Mouse (Mus musculus) R1 (cell line): Measurements from ENCODE around the gene Fut2.
A peak's percentile ranks its signal among the peaks of the same experiment; 100 is the strongest.

ENCODE experiments used
- DNase-seq: peaks from one replicate; pipeline ENCODE4 v3.0.0-alpha.2; 2018; ENCODE audit warnings: low read depth, low spot score

Gene Fut2

DNA sequence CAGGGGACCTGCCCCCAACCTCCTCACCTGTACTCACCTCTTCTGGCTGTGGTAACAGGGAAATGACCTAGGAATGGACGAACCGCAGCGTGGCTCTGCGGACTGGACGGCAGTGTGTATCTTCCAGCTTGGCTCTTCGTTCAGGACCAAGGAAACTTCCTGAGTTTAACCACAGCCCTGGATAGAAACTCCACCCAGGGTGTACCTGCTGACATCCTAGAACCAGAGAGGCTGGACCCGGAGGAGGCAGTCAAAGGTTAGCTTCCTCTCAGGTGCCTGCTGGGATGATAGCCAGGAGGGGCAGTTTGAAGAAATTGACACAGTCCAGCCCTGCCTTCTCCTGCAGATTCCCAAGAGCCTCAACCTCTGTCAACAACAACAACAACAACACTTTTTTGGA lies at the start of gene Fut2:
Gene Fut2, minus strand, starts transcription at position 234 of the 400 bp plus-strand sequence.
- no peak for DNase-seq

DNA sequence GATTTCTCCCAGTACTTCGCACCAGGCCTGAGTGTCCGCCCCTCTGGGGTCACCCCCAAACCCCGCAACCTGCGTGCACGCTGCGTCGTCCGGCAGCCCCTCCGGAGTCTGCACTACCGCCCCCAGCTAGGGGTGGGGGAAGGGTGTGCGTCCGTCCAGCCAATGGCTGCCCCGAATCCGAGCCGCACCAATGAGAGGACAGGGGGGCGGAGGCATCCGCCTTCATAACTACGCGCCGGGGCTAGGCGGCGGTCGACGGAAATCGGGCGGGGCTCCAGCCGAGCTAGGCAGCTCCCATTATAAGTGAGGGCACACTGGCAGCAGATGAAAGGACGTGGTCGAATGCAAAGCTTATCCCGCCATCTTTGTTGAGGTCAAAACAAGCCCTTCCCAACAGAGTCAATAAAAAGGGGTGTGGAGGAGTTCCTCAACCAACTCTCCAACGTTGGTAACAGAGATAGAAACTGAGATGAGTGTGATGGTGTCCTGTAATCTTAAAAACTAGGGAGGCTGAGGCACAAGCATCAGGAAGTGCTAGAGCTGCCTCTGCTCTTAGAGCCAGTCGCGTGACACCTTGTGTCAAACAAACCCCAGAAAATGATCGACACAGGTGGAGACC lies 49.0 kb upstream of the Fut2 start, which contains the start of gene Rpl18:
Gene Rpl18, plus strand, starts transcription at position 368 of the 619 bp plus-strand sequence.
- DNase-seq = peak; percentile 99

DNA sequence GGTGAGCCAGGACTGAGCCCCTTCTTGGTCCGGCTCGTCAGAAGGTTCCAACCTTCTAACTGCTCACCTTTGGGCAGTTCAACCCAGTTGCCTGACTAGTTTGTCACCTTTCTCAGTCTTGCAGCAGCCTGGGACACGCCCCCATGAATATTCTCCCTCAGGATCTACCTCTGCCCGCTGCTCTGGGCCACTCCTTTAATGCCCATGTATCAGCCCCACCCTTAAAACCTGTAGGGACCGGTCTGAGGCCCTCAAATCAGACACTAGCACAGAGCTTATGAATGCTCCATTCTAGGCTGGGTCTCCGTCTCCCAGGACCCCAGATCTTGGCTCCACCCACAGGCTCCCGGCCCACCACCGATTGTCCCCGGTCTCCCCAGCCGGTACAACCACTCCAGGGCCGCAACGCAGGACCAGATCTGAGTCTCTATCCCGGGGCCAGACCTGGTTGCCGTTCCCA lies 48.5 kb upstream of the Fut2 start:
- peak; percentile 86 for DNase-seq

DNA sequence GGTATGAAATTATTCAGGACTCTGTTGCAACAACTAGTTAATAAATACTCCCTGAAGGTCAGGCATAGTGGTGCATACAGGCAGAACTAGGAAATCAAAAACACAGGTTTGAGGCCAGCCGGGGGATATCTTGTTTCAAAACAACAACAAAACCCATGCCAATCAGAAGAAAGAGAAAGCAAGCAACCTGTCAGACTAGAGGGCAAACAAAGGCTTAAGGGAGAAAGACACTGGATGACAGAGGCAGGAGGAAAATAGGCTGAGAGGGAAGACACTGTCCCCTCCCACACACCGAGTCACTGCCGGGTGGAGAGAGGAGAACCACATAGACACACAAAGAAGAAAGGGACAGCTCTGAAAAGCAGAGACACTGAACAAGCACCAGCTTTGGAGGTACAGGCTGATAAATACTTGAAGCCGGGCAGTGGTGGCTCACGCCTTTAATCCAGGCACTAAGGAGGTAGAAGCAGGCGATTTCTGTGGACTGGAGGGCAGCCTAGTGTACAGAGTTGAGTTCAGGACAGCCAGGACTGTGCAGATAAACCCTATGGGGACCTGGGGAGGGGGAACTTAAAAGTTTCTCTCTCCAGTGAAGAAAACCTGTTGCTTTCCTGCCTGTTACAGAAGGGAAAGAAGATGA lies 47.8 kb upstream of the Fut2 start:
- no peak for DNase-seq

DNA sequence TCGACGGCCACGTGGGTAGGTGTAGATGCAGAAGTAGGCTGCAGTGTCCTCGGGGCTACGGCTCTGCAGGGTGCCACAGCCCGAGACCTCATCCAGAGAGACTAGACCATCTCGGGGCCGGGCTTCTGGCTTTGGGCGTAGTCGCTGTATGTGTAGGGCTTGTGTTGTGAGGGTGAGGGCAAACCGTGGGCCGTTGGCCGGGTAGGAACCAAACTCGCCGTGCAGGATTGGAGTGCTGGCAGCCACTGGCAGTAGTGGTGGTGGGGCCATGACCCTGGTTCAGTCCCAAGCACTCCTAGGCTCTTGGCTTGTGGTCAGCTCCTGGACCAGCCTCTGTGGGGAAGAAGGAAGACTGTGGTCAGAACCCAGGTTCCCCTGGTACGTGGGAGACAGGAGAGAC lies 47.2 kb upstream of the Fut2 start:
- no peak for DNase-seq

DNA sequence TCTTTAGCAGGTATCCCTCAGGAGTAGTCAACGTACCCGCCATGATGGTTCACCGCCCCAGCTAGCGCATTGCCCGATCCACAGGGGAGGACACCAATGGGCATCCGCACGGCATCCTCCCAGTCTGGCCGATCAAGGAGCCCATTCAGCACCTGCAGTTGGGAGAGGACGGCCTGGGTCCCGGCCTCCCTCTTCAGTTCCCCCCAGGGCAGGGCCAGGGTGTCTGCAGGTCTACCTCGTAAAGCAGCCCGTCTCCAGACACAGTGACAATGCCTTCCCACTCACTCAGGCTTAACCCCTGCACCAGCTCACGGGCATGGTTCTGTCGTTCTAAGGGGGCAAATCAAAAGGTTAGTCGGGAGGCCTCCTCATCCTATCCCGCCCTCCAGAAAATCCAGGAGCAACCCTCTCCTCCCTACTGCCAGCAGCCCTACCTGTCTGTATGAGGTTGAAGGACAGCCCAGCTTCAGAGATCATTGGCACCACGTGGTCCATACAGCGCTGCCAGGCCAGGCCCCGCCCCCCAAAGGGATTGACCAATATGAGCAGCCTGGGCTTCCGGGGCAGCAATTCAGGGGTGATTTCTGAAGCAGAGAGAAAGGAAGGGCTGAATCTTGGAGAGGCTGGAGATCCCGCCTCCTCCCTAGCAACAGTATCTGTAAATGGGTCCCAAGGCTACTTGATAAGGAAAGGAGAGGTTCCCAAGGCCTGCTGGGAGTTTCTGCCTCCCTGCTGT lies 46.0 kb upstream of the Fut2 start:
- peak; percentile 72 for DNase-seq

DNA sequence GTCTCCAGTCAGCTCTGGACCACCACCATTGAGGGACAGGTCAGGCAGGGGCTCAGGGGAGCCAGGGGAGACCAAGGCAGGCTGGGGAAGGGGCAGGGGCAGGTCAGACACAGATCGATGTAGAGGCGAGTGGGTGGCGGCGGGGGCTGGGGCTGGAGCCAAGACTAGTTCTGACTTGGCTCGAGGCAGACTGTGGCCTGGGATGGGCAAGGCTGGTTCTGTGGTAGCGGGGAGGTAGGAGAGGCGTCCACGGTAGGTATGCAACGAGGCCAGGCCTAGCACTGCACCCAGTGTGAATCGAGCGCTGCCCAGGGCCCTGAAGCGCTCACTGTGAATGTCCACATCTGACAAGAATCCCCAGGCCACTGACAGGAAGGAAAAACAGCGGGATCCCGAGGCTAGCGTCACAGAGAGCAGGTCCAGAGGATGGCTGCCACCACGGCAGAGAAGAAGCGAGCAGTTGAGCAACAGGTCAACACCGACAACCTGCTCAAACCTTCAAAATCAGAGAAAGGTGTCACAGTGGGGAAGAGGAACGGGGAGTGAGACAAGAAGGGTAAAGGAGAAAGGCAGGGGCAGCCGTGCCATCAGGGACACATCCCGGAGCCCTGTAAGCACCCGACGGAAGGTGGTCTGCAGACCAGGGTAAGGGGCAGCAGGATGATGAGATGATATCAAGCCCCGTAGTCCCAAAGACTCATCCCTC lies 45.3 kb upstream of the Fut2 start:
- DNase-seq = no peak

DNA sequence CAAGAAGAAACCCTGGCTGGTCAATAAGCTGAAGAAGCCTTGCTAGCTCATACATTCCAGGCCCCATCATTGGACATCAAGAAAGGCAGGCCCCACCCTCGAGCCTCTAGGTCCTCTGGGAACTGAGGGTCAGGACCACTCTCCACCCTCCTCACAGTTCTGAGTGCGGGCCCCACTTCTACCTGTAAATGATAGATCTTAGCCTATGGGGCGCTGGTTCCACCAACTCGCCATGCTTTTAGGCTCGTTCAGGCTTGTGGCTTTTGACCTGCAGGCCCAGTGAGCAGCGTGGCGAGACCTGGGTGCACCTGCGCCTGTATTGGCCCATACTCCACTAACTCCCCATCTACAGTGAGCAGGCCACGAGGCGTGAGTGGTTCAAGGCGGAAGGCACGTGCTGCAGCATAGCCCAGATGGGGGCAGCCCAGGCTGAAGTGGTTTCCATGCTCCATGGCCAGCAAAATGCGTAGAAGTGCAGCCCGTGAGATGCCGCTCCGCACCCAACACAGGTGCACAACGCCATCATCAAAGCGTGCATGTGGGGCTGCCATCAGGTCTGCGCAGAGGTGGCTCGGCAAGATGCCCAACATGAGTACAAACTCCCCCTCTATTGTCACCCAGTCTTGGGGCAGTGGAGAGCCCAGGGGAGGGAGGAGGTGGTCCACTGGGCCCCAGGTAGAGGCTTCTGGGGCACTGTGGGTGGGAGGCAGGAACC lies 44.4 kb upstream of the Fut2 start:
- no peak for DNase-seq

DNA sequence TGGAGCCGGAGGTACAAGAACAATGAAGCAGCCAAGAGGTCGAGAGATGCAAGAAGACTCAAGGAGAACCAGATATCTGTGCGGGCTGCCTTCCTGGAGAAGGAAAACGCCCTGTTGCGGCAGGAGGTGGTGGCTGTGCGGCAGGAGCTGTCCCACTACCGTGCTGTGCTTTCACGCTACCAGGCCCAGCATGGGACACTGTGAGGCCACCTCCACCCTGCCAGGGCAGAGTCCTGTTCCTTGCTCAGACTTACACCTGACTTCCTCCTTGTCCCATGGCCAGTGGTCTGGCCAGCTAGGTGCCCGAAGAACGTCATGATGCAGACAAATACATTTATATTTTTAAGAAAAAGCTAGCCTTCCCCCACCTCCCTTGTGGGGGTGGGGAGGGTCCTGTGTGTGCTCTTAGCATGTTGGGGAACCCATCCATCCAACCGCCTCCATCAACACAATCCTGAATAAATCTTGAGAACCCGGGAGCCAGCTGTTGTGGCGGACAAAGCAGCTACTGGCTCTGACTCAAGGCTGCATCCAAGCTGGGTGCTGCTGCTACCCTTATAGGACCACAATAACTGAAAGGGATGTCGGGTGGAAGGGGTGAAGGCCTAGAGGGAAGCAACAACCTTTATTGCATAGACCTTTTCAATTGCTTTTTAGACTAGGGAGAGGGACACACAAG lies 43.6 kb upstream of the Fut2 start:
- DNase-seq = peak; percentile 39

DNA sequence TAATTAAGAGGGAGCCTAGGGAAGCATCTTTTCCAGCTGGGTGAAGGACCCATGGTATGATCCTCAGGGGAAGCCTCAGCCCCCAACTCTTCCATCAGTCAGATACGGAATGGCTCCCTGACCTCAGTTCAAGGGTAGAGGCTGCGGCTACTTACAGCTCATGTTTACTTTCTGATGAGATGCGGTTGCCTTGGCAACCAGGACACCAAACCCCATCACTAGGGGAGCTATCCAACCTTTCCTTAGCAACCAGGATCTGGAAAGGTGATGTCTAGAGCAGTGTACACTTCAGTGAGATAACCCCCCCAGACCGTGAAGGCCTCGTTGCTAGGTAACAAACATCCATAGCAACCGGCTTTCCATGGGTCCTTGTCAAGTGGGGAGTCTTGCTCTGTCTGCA lies 42.8 kb upstream of the Fut2 start:
- DNase-seq = peak; percentile 90

DNA sequence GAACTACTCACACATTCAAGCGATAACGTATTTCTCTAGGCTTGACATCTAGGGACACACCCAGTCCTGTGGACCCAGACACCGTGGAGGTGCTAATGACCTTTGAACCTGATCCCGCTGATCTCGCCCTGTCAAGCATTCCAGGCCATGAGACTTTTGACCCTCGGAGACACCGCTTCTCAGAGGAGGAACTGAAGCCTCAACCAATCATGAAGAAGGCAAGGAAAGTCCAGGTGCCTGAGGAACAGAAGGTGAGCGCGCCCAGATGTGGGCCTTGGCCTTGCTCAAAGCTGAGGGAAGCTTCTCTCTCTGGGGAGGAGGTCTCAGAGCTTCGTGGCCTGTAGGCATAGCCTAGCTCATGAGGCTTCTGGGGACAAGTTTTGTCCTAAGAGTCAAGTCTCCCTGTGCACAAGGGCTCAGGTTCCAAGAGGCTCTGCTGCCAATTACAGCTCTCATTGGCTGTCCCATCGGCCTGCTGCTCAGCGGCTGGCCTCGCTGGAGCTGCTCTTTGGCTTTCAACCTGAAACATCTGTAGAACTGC lies 42.1 kb upstream of the Fut2 start:
- peak; percentile 57 for DNase-seq

DNA sequence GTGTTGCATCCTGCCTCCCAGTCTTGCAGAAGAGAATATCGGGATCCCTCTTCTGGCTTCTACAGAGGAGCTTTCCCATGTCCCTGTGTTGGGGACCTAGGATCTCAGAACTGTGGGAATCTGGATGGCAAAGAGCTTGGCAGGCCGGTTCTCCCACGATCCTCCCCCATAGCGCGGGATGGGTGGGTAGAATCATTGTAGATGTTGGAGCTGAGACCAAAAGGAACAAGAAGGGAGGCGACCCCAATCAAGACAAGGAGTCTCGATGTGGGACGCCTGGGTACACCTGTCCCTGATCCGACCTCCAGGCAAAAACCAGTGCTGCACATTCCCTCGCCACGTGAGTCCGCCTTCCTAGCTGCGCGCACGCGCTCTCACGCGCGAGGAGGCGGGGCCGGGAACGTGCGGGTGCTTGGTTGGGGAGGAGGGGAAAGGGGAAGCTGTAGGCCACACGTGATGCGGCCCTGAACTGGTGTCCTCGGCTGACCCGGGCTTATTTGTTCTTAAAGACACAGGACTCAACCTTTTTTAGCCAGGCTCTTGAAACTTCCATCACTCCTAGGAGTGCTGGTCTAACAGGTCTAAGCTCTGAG lies 41.3 kb upstream of the Fut2 start:
- DNase-seq = peak; percentile 94

DNA sequence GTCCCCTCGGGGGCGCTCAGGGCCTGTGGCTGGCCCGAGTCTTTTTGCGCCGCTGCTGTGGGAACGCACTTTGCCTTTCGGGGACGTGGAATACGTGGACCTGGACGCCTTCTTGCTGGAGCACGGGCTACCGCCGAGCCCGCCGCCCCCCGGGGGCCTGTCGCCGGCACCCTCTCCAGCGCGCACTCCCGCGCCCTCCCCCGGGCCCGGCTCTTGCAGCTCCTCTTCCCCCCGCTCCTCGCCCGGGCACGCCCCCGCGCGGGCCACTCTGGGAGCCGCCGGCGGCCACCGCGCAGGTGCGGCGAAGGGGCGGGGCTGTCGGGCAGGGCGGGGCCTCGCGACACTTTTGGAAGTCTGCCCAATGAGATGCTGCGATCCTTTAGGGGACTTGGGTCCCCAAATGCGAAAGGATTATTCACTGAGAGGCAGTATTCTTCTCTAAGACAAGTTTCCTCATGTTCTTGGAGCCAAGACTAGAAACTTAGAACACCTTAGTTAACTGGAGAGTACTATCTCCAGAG lies 40.6 kb upstream of the Fut2 start:
- DNase-seq = peak; percentile 81

DNA sequence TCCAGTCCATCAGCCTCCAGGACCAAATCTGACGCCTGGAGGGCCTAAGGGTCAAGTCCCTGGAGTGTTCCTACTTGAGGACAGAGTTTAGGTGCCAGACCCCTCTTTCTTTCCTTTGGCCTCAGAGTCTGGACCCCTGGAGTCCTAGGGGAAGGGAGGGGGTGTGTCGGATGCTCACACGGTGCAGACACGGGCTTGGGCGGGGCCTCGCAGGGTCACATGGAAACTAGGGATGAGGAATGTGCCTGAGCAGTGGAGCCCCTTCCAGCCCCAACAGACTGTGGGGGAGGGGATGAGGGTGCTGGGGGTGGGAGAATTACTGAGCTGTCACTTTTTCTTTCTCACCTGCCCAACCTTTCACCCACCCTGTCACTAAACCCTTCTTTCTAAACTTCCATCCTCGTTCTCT lies 39.7 kb upstream of the Fut2 start:
- peak; percentile 81 for DNase-seq

DNA sequence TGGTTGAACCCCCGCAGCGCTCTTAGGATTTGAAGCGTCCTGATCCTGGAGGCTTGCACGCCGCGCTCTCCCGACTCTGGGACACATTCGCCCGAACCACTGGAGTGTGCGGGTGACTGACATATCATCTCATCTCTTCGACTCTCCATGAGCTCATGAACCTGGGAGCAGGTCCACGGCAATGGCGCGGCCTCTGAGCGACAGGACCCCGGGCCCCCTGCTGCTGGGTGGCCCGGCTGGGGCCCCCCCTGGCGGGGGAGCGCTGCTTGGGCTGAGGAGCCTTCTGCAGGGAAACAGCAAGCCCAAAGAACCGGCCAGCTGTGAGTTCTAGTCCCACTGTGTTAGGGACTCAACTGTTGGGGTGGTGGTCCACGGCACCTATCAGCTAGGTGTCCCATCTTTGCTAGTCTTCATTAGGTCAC lies 39.3 kb upstream of the Fut2 start:
- DNase-seq = no peak

DNA sequence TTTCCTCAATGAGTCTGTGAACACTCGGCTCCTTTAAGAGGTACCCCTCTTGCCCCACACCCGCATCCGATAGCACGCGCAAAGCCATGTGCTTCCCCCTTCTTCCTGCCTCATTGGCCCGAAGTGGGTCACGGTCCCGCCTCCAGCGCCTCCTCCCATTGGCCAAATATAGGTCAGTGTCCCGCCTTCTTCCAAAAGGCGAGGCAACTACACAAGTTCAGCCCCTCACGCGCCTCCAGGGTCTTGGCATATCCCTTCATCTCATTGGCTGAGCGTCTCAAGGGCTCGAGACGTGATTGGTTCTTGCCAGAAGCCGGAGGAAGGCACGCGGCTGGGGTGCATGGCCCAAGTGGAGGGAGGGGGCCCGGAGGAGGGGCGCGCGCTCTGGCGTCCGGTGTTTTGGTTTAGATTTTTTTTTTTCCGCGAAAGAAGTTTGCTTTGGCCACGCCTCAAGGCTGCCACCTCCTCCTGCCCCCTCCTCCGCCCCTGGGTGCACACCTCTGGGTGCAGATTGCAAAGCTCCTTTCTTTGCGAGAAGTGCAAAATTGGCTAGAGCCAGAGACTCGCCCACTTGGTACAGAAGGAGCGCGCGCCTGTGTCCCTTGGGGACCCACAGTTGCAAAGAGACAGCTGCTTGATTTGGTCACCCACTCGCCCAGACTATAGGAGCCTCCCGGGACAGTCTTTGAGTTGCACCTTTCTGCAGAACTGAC lies 38.7 kb upstream of the Fut2 start, which contains the start of gene Dbp:
Gene Dbp, plus strand, starts transcription at position 359 of the 713 bp plus-strand sequence.
- peak; percentile 100 for DNase-seq

DNA sequence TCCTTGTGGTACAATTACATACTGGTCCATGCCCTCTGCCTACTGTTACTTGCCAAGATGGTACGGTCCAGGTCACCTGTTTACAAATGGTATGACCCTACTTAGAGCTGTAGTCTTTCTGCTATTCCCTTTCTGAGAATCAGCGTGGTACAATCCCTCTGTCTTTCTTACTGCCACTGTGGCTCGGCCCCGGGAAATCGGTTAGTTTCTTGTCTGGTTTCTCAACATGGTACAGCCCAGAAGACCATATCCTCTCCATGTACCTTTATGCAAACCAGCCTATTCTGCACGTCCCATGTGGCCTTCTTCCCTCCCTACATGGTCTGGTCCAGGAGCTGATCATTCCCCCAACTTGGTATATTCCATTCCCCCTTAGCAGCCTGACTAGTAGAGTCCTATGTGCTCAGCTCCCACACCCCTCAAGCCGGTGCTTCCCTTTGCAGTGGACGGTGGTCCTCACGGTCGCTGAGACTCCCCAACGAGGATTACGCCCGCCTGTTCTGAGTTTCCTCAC lies 37.9 kb upstream of the Fut2 start:
- DNase-seq = peak; percentile 70

DNA sequence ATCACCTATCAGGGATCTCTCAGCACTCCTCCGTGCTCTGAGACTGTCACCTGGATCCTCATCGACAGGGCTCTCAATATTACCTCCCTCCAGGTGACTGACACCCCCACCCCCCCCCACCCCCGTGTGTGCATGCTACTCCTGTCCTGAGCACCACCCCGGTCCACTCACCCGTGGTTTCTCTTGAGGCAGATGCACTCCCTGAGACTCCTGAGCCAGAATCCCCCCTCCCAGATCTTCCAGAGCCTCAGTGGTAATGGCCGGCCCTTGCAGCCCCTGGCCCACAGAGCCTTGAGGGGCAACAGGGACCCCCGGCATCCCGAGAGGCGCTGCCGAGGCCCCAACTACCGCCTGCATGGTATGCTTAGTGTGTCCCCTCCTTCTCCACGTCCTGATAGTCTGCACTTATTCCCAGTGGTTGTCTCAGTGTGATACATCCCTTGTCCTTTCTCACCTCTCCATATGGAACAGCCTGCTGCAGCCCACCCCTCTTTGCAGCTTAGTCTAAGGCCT lies 37.4 kb upstream of the Fut2 start:
- DNase-seq = no peak
